Mouse (Mus musculus): Measurements from ENCODE around the gene Pick1. TPM values are rescaled to one million over a fixed set of nuclear protein-coding genes. Genes with fewer than 3 reads are reported as not detected.
A peak's percentile ranks its signal among the peaks of the same experiment; 100 is the strongest.

Gene Pick1
- polyA plus RNA-seq, 1 experiment from 2014 or later, result 58.8 TPM

GRCm38 (mm10) chr15:79243234-79244042 lies 14.5 kb downstream of the Pick1 start:
- Histone ChIP-seq H3K4me3 (ENCODE audit: low read depth, low read length) (no peak overlapping the region), H3K9ac (replicated peaks; ENCODE audit: low read depth, low read length) (peak overlapping the region; percentile 26; the same call in 1 of the 2 replicates), H3K27ac (ENCODE audit: low read depth, low read length) (peak overlapping the region; percentile 78), H3K27me3 (ENCODE audit: control insufficient read depth, insufficient read depth, low read length) (no peaks in the 10 kb centered on the region), H3K9me3 (ENCODE audit: control insufficient read depth, low read length) (no peaks in the 10 kb centered on the region), H3K4me1 (ENCODE audit: control insufficient read depth, insufficient read depth, low read length) (peaks cover 5% of the 10 kb centered on the region; the same call in 1 of the 2 replicates), H3K36me3 (ENCODE audit: control insufficient read depth, insufficient read depth, low read length) (peaks cover 49% of the 10 kb centered on the region), H3K4me2 (ENCODE audit: low read depth, low read length) (no peak overlapping the region)
- ATAC-seq (ENCODE audit: low read depth), result peak; percentile 99
- 9% methylated on average over 10 of the region's 10 CpGs for WGBS

GRCm38 (mm10) chr15:79244071-79244893 lies 15.3 kb downstream of the Pick1 start:
- Histone ChIP-seq H3K27me3 (ENCODE audit: control insufficient read depth, insufficient read depth, low read length) (no peaks in the 10 kb centered on the region), H3K4me1 (ENCODE audit: control insufficient read depth, insufficient read depth, low read length) (peaks cover 5% of the 10 kb centered on the region; the same call in 1 of the 2 replicates), H3K9me3 (ENCODE audit: control insufficient read depth, low read length) (no peaks in the 10 kb centered on the region), H3K9ac (replicated peaks; ENCODE audit: low read depth, low read length) (no peak overlapping the region), H3K4me3 (ENCODE audit: low read depth, low read length) (no peak overlapping the region), H3K4me2 (ENCODE audit: low read depth, low read length) (no peak overlapping the region), H3K27ac (ENCODE audit: low read depth, low read length) (peak overlapping the region; percentile 56; the same call in 1 of the 2 replicates), H3K36me3 (ENCODE audit: control insufficient read depth, insufficient read depth, low read length) (peaks cover 54% of the 10 kb centered on the region)
- ATAC-seq (ENCODE audit: low read depth), result no peak
- WGBS, result 71% methylated on average over 7 of the region's 7 CpGs

GRCm38 (mm10) chr15:79245321-79245720 lies 16.3 kb downstream of the Pick1 start:
- no peak overlapping the region for H3K4me2 ChIP-seq (ENCODE audit: low read depth, low read length)
- no peaks in the 10 kb centered on the region for H3K9me3 ChIP-seq (ENCODE audit: control insufficient read depth, low read length)
- H3K9ac ChIP-seq (replicated peaks; ENCODE audit: low read depth, low read length), result no peak overlapping the region
- peaks cover 48% of the 10 kb centered on the region for H3K36me3 ChIP-seq (ENCODE audit: control insufficient read depth, insufficient read depth, low read length)
- H3K27me3 ChIP-seq (ENCODE audit: control insufficient read depth, insufficient read depth, low read length), result no peaks in the 10 kb centered on the region
- WGBS, result 92% methylated on average over 3 of the region's 3 CpGs
- no peak overlapping the region for H3K27ac ChIP-seq (ENCODE audit: low read depth, low read length)
- H3K4me3 ChIP-seq (ENCODE audit: low read depth, low read length), result no peak overlapping the region
- ATAC-seq (ENCODE audit: low read depth), result no peak
- peaks cover 5% of the 10 kb centered on the region; the same call in 1 of the 2 replicates for H3K4me1 ChIP-seq (ENCODE audit: control insufficient read depth, insufficient read depth, low read length)

GRCm38 (mm10) chr15:79250236-79250635 lies 21.3 kb downstream of the Pick1 start:
- no peak overlapping the region for H3K4me2 ChIP-seq (ENCODE audit: low read depth, low read length)
- ATAC-seq (ENCODE audit: low read depth), result no peak
- H3K4me3 ChIP-seq (ENCODE audit: low read depth, low read length), result no peak overlapping the region
- no peaks in the 10 kb centered on the region for H3K4me1 ChIP-seq (ENCODE audit: control insufficient read depth, insufficient read depth, low read length)
- H3K9ac ChIP-seq (replicated peaks; ENCODE audit: low read depth, low read length), result no peak overlapping the region
- peaks cover 30% of the 10 kb centered on the region for H3K36me3 ChIP-seq (ENCODE audit: control insufficient read depth, insufficient read depth, low read length)
- no peaks in the 10 kb centered on the region for H3K9me3 ChIP-seq (ENCODE audit: control insufficient read depth, low read length)
- H3K27ac ChIP-seq (ENCODE audit: low read depth, low read length), result no peak overlapping the region
- H3K27me3 ChIP-seq (ENCODE audit: control insufficient read depth, insufficient read depth, low read length), result peaks cover 9% of the 10 kb centered on the region
- WGBS, result 88% methylated on average over 2 of the region's 2 CpGs

GRCm38 (mm10) chr15:79251168-79251567 lies 22.2 kb downstream of the Pick1 start:
- Histone ChIP-seq H3K4me3 (ENCODE audit: low read depth, low read length) (no peak overlapping the region), H3K9ac (replicated peaks; ENCODE audit: low read depth, low read length) (no peak overlapping the region), H3K9me3 (ENCODE audit: control insufficient read depth, low read length) (no peaks in the 10 kb centered on the region), H3K36me3 (ENCODE audit: control insufficient read depth, insufficient read depth, low read length) (peaks cover 22% of the 10 kb centered on the region; the same call in 1 of the 2 replicates), H3K27ac (ENCODE audit: low read depth, low read length) (no peak overlapping the region), H3K4me2 (ENCODE audit: low read depth, low read length) (no peak overlapping the region), H3K27me3 (ENCODE audit: control insufficient read depth, insufficient read depth, low read length) (peaks cover 9% of the 10 kb centered on the region), H3K4me1 (ENCODE audit: control insufficient read depth, insufficient read depth, low read length) (no peaks in the 10 kb centered on the region)
- WGBS, result 56% methylated on average over 7 of the region's 7 CpGs
- no peak for ATAC-seq (ENCODE audit: low read depth)

- WGBS, result 2% methylated on average over 59 of the region's 61 CpGs
- peaks cover 14% of the 10 kb centered on the region; the same call in 1 of the 2 replicates for H3K36me3 ChIP-seq (ENCODE audit: control insufficient read depth, insufficient read depth, low read length)
- no peak overlapping the region for H3K27ac ChIP-seq (ENCODE audit: low read depth, low read length)
- H3K4me2 ChIP-seq (ENCODE audit: low read depth, low read length), result peak overlapping the region; percentile 53
- peak overlapping the region; percentile 23 for H3K4me3 ChIP-seq (ENCODE audit: low read depth, low read length)
- H3K4me1 ChIP-seq (ENCODE audit: control insufficient read depth, insufficient read depth, low read length), result no peaks in the 10 kb centered on the region
- H3K9ac ChIP-seq (replicated peaks; ENCODE audit: low read depth, low read length), result peak overlapping the region; percentile 49
- ATAC-seq (ENCODE audit: low read depth), result peak; percentile 65
- no peaks in the 10 kb centered on the region for H3K9me3 ChIP-seq (ENCODE audit: control insufficient read depth, low read length)
- peaks cover 9% of the 10 kb centered on the region for H3K27me3 ChIP-seq (ENCODE audit: control insufficient read depth, insufficient read depth, low read length)
Observed at GRCm38 (mm10) chr15:79251781-79252491, 23.0 kb downstream of the Pick1 start.

GRCm38 (mm10) chr15:79252580-79252979 lies 23.6 kb downstream of the Pick1 start:
- Histone ChIP-seq H3K4me1 (ENCODE audit: control insufficient read depth, insufficient read depth, low read length) (no peaks in the 10 kb centered on the region), H3K9me3 (ENCODE audit: control insufficient read depth, low read length) (no peaks in the 10 kb centered on the region), H3K9ac (replicated peaks; ENCODE audit: low read depth, low read length) (peak overlapping the region; percentile 49), H3K4me2 (ENCODE audit: low read depth, low read length) (peak overlapping the region; percentile 53), H3K27ac (ENCODE audit: low read depth, low read length) (no peak overlapping the region), H3K27me3 (ENCODE audit: control insufficient read depth, insufficient read depth, low read length) (peaks cover 9% of the 10 kb centered on the region), H3K36me3 (ENCODE audit: control insufficient read depth, insufficient read depth, low read length) (peaks cover 13% of the 10 kb centered on the region; the same call in 1 of the 2 replicates), H3K4me3 (ENCODE audit: low read depth, low read length) (peak overlapping the region; percentile 23)
- no peak for ATAC-seq (ENCODE audit: low read depth)
- WGBS, result 27% methylated on average over 23 of the region's 24 CpGs

- no peak within 1 kb of the TSS for H3K9ac ChIP-seq (replicated peaks; ENCODE audit: low read depth, low read length)
- H3K4me3 ChIP-seq (ENCODE audit: low read depth, low read length), result no peak within 1 kb of the TSS
- H3K27me3 ChIP-seq (ENCODE audit: control insufficient read depth, insufficient read depth, low read length), result peaks cover 10% of the 10 kb centered on the region
- 47% methylated on average over 3 of the region's 3 CpGs for WGBS
- no peaks in the 10 kb centered on the region for H3K36me3 ChIP-seq (ENCODE audit: control insufficient read depth, insufficient read depth, low read length)
- ATAC-seq (ENCODE audit: low read depth), result no peak
- no peaks in the 10 kb centered on the region for H3K4me1 ChIP-seq (ENCODE audit: control insufficient read depth, insufficient read depth, low read length)
- no peak within 1 kb of the TSS for H3K27ac ChIP-seq (ENCODE audit: low read depth, low read length)
- H3K9me3 ChIP-seq (ENCODE audit: control insufficient read depth, low read length), result no peaks in the 10 kb centered on the region
- H3K4me2 ChIP-seq (ENCODE audit: low read depth, low read length), result no peak within 1 kb of the TSS
Observed at GRCm38 (mm10) chr15:79254661-79255060, 25.7 kb downstream of the Pick1 start, which contains the start of gene Slc16a8. Gene Slc16a8 (minus strand): TSS chr15:79254761.

Measured in neural tube, embryonic 14.5 days (tissue).